Mouse (Mus musculus): ENCODE data around the gene Cbx5.

Gene Cbx5

DNA sequence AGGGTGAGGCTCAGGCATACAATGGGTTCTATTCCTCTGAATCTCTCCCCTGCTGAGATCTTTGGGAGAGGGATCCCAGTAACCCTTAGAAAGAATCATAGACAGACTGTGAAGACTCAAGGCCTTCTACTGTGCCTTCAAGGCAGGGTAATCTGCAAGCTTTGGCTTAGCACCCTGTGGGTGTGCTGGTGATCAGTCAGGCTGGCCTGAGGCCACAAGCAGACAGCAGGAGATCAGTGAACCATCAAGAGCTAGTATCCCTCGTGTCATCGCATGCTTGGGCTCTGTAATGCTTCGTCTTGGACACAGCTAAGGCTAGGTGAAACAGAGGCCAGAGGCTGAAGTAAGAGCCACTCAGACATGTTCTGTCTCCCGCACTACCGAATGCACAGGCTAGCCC is 66.4 kb downstream of the Cbx5 start:
- no peak for DNase-seq (ENCODE audit: low read depth, low spot score)

GRCm38 (mm10) chr15:103172537-103172936 is 67.1 kb downstream of the Cbx5 start:
- DNase-seq (ENCODE audit: low read depth, low spot score): peak; percentile 65

DNA sequence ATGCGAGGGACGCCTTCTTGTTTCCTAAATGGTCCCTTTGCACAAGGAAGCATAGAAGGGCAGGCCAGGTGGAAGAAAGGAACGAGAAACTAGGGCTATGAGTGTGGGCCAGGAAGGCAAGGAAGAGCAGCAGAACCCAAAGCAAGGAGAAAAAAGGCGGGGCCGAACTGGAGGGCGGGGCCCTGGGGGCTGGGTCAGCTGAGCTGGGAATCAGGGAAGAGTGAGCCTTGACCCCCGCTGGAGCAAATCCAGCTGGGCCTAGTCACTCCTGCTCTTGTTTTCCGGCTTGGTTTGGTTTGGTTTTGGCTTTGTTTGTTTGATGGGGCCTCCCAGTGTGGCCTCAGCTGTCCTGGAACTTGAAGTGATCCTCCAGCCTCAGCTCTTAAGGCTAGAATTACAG is 68.3 kb downstream of the Cbx5 start:
- no peak for DNase-seq (ENCODE audit: low read depth, low spot score)

DNA sequence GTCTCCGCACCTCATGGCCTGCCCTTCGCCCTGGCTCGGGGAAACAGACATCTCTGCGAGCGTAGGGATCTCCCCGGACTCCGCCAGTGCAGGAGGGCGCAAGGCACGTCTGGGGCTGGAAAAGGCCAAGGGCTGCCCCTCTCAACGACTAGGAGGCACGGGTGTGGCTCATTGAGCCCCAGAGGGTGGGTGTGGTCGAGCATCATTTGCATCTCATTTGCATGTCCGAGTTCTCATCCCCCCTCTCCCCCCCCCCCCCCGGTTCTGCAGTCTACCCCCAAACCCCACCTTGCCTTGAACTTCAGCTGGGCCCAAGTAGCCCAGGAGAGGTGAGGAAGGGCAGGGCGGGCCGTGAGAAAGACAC is 69.3 kb downstream of the Cbx5 start:
- DNase-seq (ENCODE audit: low read depth, low spot score): no peak

DNA sequence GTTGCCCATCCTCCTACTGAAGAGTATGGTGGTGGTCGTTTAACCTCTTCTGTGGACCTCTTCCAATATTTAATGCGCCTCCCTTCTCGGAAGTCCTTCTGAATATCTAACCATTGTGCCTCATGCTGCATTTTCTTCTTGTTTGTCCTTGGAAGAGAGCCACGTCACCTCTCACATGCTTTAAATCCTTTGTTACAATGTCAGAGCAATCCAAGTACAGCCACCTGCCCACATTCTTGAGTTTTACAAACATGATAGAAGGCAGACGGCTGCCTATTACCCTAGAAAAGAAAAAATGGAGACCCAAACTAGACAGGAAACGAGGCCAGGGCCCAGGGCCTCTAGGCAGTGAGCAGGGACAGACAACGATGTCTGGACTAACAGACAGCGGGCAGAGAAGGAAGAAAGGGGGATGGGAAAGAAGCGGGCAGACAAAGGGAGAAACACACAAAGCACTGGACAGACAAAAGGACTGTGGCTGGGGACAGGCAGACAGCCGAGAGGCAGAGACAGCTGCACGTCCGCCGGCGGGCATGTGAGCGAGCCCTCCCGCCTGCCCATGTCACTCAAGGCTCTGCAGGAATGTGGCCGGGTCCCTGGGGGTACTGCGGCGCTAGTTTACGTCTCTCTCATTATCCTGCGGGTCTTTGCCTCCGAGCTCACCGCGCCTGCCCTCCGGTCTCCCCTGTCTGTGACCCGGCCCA is 69.9 kb downstream of the Cbx5 start:
- DNase-seq (ENCODE audit: low read depth, low spot score): no peak

DNA sequence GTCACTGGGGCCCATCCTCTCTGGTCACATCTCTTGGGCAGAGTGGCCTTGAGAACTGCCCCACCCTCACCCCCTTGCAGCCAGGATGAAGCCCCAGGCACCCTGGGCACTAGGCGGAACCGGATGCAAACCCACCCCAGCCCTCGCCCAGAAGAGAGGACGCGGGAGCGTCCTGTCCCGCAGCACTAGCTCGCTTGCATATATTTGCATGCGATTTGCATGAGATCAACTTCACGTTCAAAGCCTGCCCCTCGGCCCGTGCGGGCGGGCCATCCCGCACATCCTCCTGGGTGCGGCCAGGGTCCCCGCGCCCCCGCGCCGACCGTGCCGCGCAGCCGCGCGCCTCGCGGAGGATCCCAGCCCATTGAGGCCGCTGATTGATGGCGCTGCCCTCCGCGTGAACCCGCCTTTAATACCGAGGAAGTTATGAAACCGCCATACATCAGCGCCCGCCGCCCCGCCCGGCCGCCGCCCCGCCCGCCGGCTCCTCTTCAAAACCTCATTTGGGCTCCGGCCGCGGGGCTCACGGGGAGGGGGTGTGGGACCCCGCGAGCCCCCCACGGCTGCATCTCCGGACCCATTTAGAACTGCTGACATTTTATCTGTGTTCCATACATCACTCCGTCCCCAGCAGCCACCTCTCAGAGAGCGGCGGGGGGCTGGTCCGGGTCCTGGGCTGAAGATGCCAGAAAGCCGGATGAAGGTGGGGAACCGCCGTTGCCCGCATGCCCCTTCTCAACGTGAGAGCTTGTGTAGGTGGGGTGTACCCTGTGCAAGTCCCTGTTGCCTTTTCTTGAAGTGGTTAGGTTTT is 70.6 kb downstream of the Cbx5 start:
- peak; percentile 75 for DNase-seq (ENCODE audit: low read depth, low spot score)

DNA sequence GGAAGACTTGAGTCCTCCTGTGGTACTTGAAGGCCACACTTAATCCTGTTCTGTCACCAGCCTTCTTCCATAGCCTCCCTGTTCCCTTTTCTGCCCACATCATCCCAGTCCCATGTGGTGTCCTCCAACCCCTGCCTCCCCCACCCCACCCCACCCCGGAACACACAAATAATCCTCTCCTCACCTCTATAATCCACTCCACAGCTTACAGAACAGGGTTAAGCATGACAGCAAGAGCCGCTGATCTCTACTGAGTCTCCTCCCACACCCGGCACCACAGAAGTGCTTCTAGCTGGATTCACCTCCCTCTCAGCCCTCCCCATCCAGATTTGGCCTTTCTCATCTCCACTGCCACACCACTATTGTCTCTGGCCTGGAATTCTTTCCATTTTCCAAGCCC is 71.8 kb downstream of the Cbx5 start:
- no peak for DNase-seq (ENCODE audit: low read depth, low spot score)

- no peak for DNase-seq (ENCODE audit: low read depth, low spot score)
Measured at GRCm38 (mm10) chr15:103167042-103167615, 72.5 kb downstream of the Cbx5 start, which contains the start of gene Smug1. TSS of gene Smug1 (minus strand) at chr15:103167092.

- DNase-seq (ENCODE audit: low read depth, low spot score): no peak
Measured at GRCm38 (mm10) chr15:103165924-103166323, 73.7 kb downstream of the Cbx5 start.

DNA sequence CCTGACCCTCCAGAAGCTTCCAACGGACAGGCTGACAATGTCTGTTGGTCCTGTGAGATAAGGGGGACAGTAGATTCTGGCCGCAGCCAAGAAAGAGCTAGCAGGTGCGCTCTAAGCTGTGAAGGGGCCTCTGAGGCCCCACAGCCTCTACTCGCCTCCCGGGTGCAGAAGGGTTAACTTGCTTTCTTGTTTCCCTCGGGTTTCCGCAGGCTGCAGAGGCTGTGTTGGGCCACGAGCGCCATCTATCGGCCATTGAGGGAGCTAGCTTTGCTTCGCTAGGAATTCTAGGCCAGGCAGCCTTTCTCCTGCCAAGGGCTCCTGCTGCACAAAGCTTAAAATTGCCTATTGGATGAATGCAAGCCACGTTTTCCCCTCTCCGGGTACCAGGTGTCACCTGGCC is 74.2 kb downstream of the Cbx5 start:
- DNase-seq (ENCODE audit: low read depth, low spot score): peak; percentile 81

GRCm38 (mm10) chr15:103163182-103163919 is 76.3 kb downstream of the Cbx5 start:
- peak; percentile 91 for DNase-seq (ENCODE audit: low read depth, low spot score)

GRCm38 (mm10) chr15:103157585-103157984 is 82.0 kb downstream of the Cbx5 start:
- no peak for DNase-seq (ENCODE audit: low read depth, low spot score)

- DNase-seq (ENCODE audit: low read depth, low spot score): no peak
Measured at GRCm38 (mm10) chr15:103156890-103157289, 82.7 kb downstream of the Cbx5 start.

- no peak for DNase-seq (ENCODE audit: low read depth, low spot score)
Measured at GRCm38 (mm10) chr15:103155366-103156321, 84.0 kb downstream of the Cbx5 start.

DNA sequence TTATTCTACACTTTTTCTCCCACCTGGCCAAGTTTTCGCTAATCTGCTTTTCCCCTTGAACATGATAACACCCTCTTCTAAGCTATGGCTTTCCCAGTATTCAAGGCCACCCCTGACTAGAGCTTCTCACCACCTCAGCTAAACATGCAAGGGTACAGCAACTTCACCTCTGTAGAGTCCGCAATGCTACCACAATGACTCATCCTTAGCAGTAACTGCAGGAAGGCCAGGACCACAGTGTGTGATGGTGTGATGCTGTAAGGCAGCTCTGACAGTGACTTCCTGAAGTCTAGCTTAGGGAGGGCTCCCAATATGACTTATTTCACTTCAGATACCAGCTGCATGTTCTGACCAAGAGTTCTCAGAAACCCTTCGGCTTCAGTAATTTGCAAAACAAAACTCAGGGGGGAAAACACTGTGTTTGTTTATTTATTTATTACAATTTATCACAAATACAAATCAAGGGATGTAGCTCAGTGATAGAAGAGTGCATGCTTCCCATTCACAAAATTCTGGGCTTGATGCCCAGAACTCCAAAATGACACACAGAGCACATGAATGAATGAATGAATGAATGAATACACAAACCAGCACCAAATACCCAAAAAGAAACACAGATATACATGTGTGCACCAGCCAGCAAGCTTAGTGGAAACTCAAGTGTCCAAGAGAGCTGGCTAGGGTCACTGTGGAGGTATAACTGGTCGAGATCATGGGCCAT is 86.6 kb downstream of the Cbx5 start:
- peak; percentile 66 for DNase-seq (ENCODE audit: low read depth, low spot score)

DNA sequence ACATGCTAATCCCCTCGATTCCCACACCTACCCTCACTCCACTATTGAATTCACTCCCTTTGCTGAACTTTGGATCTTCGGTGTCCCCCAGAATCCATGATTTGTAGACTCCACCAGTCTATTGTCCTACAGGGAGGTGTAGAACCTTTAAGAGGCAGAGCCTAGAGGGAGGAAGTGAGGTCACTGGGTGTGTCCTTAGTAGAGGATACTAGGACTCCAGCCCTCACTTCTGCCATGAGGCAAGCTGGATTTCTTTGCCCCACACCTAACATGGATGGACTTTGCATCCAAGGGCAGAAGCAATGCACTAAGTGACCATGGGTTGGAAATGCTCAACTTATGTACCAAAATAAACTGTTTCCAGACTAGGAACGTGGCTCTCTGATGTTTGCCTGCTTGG is 87.2 kb downstream of the Cbx5 start:
- no peak for DNase-seq (ENCODE audit: low read depth, low spot score)

GRCm38 (mm10) chr15:103147779-103148178 is 91.8 kb downstream of the Cbx5 start:
- DNase-seq (ENCODE audit: low read depth, low spot score): no peak

- DNase-seq (ENCODE audit: low read depth, low spot score): no peak
Measured at GRCm38 (mm10) chr15:103147422-103147690, 92.3 kb downstream of the Cbx5 start.

DNA sequence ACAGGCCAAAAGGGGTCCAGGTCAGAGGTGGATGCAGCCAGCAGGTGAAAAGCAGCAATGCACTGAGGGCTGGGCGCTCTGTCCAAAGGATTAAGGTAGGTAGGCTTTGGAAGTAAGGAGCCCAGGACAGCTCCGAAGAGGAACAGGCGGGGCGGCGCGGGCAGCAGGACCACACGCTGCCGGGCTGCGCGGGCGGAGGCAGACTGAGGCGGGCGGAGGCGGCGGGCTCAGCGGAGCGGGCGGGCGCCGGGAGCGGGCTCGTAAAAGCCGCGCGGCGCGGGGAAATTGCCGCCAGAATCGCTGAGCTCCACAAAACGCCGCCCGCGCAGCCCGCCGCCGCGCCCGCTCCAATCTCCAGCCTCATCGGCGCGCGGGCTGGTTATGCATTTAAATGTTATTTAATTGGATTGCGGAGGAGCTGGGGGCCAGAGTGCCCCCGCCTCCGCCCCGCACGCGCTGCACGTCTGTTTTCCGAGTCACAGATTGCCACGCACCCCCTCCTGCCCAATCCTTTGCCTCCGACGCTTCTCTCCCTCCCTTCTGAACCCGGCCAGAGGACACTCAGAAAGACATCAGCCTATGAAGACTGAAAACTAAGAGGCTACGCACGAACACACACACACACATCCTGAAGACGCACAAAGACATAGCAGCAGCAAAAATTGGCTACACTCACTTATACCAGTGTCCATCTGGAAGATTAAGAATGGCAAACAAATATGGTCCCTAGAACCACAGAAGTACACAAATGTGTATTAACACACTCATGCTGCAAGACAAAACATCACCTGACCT is 92.8 kb downstream of the Cbx5 start:
- DNase-seq (ENCODE audit: low read depth, low spot score): no peak
